Mouse (Mus musculus) lung, embryonic 16.5 days (tissue): ENCODE measurements around the gene Nelfe. TPM values are rescaled to one million over a fixed set of nuclear protein-coding genes. Genes with fewer than 3 reads are reported as not detected.

Source experiments
- ATAC-seq: fragments of 200-750 bp; cut with Nextera tagmentation; 2 replicates; pipeline ENCODE4 v1.8.0; 2017; ENCODE audit warnings: low read depth, mild to moderate bottlenecking, moderate library complexity
- H3K27ac ChIP-seq: fragments of 300-500 bp; sonication (generic); 2 replicates; pipeline ENCODE4 v1.5.1; 2014; ENCODE audit warnings: mild to moderate bottlenecking, control low read depth, low read length
- H3K27me3 ChIP-seq: fragments of 300-500 bp; sonication (generic); 2 replicates; pipeline ENCODE4 v1.6.1; 2014; ENCODE audit warnings: low read depth, low read length, mixed read lengths; ENCODE audit not compliant: control insufficient read depth, insufficient read depth
- H3K36me3 ChIP-seq: fragments of 300-500 bp; sonication (generic); 2 replicates; pipeline ENCODE4 v1.6.1; 2014; ENCODE audit warnings: low read length; ENCODE audit not compliant: control insufficient read depth, insufficient read depth
- H3K4me1 ChIP-seq: fragments of 300-500 bp; sonication (generic); replicated peaks from 2 replicates; pipeline ENCODE4 v1.6.1; 2014; ENCODE audit warnings: low read length, mixed read lengths; ENCODE audit not compliant: control insufficient read depth, insufficient read depth
- H3K4me2 ChIP-seq: fragments of 300-500 bp; sonication (generic); 2 replicates; pipeline ENCODE4 v1.6.1; 2014; ENCODE audit warnings: low read depth, low read length, control low read depth
- H3K4me3 ChIP-seq: fragments of 300-500 bp; sonication (generic); 2 replicates; pipeline ENCODE4 v1.5.1; 2014; ENCODE audit warnings: mild to moderate bottlenecking, low read length, control low read depth
- H3K9ac ChIP-seq: fragments of 300-500 bp; sonication (generic); 2 replicates; pipeline ENCODE4 v1.6.1; 2014; ENCODE audit warnings: low read length, control low read depth
- H3K9me3 ChIP-seq: fragments of 300-500 bp; sonication (generic); 2 replicates; pipeline ENCODE4 v1.6.1; 2016; ENCODE audit warnings: low read length; ENCODE audit not compliant: control insufficient read depth
- WGBS: fragments of 180-500 bp; shearing (Covaris S2); extraction: QIAGEN DNeasy Blood & Tissue Kit; methylation state at CpG from one replicate; pipeline ENCODE4 v1.1.7; 2014; 5-methylcytosine and 5-hydroxymethylcytosine counted together
- polyA plus RNA-seq: library from polyadenylated mRNA; unstranded; fragments of >200 nt; fragmentation: Nextera tagmentation; extraction: Ambion mirVana; gene quantifications from 2 replicates; pipeline ENCODE4 v1.2.1, GENCODE M21; 2015

Nelfe gene
- polyA plus RNA-seq, 1 experiment from 2014 or later, result 96.0 TPM

DNA sequence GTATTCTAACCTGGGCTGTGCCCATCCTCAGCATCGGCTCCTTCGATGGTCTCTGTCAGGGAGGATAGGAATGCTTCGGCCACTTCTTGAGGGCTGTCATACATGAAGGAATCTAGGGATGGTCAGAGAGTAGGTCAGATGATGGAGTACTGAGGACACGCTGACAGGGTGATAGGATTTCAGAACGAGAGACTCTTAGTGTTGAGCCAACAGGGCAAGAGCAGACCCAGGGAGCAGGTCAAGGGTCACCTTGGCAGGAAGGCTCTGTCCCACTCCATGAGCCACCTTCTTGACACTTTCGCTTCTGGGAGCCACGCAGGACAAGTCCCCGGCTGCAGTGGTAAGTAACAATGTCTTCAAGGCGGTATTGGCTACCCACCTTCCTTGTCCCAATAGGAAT lies 10.3 kb downstream of the Nelfe start:
- H3K4me3 ChIP-seq, result no peak overlapping the region
- WGBS, result 80% methylated on average over 9 of the region's 9 CpGs
- no peak overlapping the region for H3K27ac ChIP-seq
- peaks cover 7% of the 10 kb centered on the region; the same call in 1 of the 2 replicates for H3K36me3 ChIP-seq
- H3K27me3 ChIP-seq, result no peaks in the 10 kb centered on the region
- no peaks in the 10 kb centered on the region for H3K9me3 ChIP-seq
- H3K4me2 ChIP-seq, result no peak overlapping the region
- H3K4me1 ChIP-seq, result no peaks in the 10 kb centered on the region
- no peak for ATAC-seq
- H3K9ac ChIP-seq, result no peak overlapping the region

DNA sequence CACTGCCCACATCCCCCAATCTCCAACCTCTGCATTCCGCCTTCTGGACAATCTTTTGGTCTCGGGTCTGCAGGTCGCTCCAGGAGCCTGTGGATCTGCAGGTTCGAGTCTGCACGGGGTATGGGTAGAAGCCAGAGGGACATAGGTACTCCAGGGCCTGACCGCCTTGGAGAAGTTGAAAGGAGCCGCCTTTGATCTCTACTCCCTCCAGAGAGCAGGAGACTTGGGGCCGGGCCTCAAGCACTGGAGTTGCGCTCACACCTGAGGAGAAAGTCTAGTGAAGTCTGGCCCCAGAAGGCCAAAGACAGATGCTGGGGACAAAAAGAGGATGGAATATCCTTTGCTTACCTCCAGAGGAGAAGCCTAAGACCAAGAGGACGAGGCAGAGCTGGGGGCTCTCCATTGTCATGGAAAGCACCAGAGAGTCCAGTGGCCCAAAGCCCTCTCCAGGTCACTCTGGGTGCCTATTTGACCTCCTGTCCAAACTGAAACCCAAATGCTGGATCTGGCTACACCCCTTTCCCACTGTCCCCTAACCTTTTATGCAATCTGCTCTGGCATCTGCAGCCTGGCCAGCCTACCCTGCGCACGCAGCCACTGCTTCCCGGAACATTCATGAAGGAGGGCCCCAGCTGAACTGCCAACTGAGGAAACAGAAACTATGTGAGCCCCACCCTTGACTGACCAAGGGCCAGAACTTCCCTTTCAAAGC lies 11.7 kb downstream of the Nelfe start:
- Histone ChIP-seq H3K9me3 (no peaks in the 10 kb centered on the region), H3K9ac (no peak overlapping the region), H3K27ac (no peak overlapping the region), H3K4me3 (no peak overlapping the region), H3K27me3 (no peaks in the 10 kb centered on the region), H3K4me2 (no peak overlapping the region), H3K36me3 (peaks cover 3% of the 10 kb centered on the region; the same call in 1 of the 2 replicates), H3K4me1 (no peaks in the 10 kb centered on the region)
- WGBS, result 60% methylated on average over 13 of the region's 13 CpGs
- no peak for ATAC-seq

DNA sequence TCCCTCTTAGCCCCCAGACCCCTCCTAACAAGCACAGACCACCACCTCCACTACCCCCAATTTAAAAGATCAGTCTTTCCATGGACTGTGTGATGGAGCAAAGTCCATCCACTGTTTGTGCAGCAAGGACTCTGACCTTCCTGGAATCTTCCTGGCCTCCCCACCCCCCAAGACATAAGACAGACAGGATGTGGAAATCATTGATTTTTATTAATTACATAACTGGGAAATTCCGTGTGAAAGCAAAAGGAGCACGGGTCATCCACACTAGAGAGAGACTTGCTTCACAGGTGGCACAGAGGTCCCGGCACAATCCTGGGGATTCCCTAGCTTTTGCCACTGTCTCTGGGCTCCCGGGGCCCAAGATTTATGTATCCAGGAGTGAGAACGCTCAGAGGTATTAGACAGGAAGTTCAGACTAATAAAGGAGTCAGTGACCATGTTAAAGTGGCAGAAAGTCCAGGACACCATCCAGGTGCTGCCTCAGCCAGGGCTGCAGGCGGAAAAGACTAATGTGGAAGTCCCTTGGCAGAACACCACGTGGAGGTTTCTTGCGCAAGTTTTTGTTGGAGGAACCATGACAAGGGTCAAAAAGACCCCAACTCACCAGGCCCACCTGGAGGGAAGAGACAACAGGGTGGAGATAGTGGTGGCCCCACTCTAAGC lies 12.4 kb downstream of the Nelfe start, which contains the start of gene Cfb:
TSS of gene Cfb (minus strand) at position 103 of the 666 bp plus-strand sequence.
- WGBS, result 53% methylated on average over 8 of the region's 8 CpGs

DNA sequence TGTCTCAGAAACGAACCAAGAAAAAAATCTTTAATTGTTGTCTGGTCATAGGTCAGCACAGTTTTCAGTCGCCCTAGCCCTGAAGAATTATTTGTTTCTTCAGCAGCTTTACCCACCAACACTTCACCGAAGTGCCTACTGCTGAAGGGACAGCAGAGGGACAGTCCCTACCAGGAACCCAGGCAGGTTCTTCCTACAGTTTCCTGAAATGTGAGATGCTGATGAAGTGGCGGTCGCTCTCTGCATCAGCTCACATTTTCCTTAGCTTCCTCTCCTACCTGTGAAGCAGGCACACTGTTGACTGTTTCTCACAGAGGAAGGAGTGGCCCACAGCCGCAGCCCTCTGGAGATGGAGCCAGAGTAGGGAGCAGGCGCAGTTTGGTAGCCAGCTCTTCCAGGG lies 15.8 kb downstream of the Nelfe start:
- Histone ChIP-seq H3K36me3 (no peaks in the 10 kb centered on the region), H3K9ac (no peak overlapping the region), H3K4me1 (no peaks in the 10 kb centered on the region), H3K4me2 (no peak overlapping the region), H3K4me3 (no peak overlapping the region), H3K27me3 (no peaks in the 10 kb centered on the region), H3K27ac (no peak overlapping the region), H3K9me3 (no peaks in the 10 kb centered on the region)
- 48% methylated on average over 7 of the region's 7 CpGs for WGBS
- no peak for ATAC-seq

More for the DNA sequence above, 12.4 kb downstream of the Nelfe start, which contains the start of gene Cfb:
- Histone ChIP-seq H3K4me1 (no peaks in the 10 kb centered on the region), H3K9me3 (no peaks in the 10 kb centered on the region), H3K36me3 (no peaks in the 10 kb centered on the region), H3K4me2 (no peak within 1 kb of the TSS), H3K27me3 (no peaks in the 10 kb centered on the region), H3K9ac (no peak within 1 kb of the TSS), H3K4me3 (no peak within 1 kb of the TSS), H3K27ac (no peak within 1 kb of the TSS)
- no peak for ATAC-seq

DNA sequence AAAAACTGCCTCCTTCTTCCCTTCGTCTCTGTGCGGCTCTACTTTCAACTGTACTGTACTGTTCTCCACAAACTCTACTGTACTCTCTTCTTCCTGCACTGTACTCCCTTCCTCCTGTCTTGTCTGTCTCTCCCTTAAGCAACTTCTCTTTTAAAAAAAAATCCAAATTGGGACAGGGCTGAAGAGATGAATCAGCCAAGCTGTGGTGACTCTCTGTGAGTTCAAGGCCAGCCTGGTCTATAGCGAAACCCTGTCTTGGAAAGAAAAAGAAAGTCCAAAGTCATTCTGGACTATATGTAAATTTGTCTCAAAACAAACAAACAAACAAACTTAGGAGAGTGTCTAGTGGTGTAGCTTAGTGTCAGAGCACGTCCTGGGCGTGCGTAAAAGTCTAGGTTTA lies 24.1 kb downstream of the Nelfe start:
- Histone ChIP-seq H3K4me2 (no peak overlapping the region), H3K36me3 (no peaks in the 10 kb centered on the region), H3K4me1 (no peaks in the 10 kb centered on the region), H3K9me3 (no peaks in the 10 kb centered on the region), H3K27ac (no peak overlapping the region), H3K4me3 (no peak overlapping the region), H3K9ac (no peak overlapping the region), H3K27me3 (no peaks in the 10 kb centered on the region)
- no peak for ATAC-seq
- 82% methylated on average over 6 of the region's 6 CpGs for WGBS

DNA sequence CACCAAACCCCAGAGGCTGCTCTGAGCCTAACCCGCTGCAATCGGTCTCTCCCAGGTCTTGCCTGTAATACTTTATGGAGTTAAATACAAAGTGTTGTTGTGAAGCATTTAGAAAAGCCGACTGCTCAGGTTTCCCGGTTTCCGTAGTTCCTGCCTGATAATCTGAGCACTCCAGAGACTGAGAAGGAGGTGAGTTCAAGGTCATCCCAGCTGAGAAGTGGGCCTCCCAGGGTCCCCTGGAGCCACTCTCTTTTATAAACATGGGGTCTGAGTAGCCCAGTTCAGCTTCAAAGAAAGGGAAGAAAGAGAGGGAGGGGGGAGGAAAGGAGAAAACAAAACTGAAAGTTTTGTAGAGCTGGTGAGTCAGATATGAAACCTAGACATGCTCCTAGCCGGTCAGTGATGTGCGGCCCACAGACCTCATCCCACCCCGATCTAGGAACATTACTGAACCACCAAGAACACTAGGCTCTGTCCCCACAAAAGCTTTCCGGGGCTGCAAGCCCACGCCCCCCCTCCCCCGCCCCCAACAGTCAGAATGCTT lies 29.2 kb downstream of the Nelfe start, which contains the start of gene Zbtb12:
TSS of gene Zbtb12 (plus strand) at position 148 of the 544 bp plus-strand sequence.
- Histone ChIP-seq H3K36me3 (no peaks in the 10 kb centered on the region), H3K4me2 (no peak within 1 kb of the TSS), H3K9ac (no peak within 1 kb of the TSS), H3K4me3 (no peak within 1 kb of the TSS), H3K4me1 (no peaks in the 10 kb centered on the region), H3K9me3 (no peaks in the 10 kb centered on the region), H3K27me3 (no peaks in the 10 kb centered on the region), H3K27ac (no peak within 1 kb of the TSS)
- WGBS, result 44% methylated on average over 11 of the region's 11 CpGs
- no peak for ATAC-seq

DNA sequence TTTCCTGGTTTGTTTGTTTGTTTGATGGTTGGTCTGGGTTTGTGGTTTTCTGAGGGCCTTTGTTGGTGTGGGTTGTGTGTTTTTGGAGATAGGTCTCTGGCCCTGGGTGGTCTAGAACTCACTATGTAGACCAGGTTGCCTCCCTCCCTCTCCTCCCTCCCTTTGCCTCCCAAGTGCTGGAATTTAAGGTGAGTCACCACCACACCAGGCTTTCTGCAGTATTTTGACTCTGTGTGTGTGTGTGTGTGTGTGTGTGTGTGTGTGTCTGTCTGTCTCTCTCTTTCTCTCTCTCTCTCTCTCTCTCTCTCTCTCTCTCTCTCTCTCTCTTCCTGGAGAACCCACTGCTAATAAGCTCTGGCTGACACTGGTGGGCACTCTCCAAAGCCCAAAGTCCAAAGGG lies 31.0 kb downstream of the Nelfe start:
- no peaks in the 10 kb centered on the region for H3K36me3 ChIP-seq
- no peaks in the 10 kb centered on the region for H3K27me3 ChIP-seq
- no peak overlapping the region for H3K4me3 ChIP-seq
- H3K4me1 ChIP-seq, result no peaks in the 10 kb centered on the region
- no peak overlapping the region for H3K9ac ChIP-seq
- H3K27ac ChIP-seq, result no peak overlapping the region
- no peak for ATAC-seq
- H3K4me2 ChIP-seq, result no peak overlapping the region
- H3K9me3 ChIP-seq, result no peaks in the 10 kb centered on the region

DNA sequence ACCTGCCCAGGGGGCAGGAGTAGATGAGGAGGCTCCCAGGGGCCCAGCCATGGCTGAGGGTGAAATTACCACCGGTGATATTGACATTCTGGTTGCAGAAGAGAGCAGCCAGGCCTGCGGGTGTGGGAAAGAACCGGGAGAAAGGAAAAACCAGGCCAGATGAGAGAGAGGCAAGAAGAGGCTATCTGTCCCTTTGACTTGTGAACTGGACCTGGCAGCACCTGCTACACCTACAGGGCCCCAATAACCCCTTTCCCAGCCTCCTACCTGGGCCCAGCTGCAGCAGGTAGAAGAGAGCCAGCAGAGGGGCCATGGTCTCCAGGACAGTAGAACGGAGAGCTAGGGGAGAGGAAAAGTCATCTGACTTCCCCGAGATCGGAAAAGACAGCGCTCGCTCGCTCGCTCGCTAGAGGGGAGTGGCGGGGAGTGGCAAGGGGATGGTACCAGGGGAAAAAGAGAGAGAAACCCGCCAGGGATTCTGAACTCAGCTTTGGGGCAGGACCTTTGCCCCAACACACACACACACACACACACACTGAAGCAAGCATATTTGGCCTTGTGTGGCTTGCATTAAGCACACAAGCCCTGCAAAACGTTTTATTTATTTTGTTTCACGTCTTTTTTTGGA lies 31.6 kb downstream of the Nelfe start, which contains the start of gene Gm20547:
TSS of gene Gm20547 (minus strand) at position 360 of the 628 bp plus-strand sequence.
- Histone ChIP-seq H3K9ac (no peak within 1 kb of the TSS), H3K4me3 (no peak within 1 kb of the TSS), H3K9me3 (no peaks in the 10 kb centered on the region), H3K4me1 (no peaks in the 10 kb centered on the region), H3K4me2 (no peak within 1 kb of the TSS), H3K36me3 (no peaks in the 10 kb centered on the region), H3K27ac (no peak within 1 kb of the TSS), H3K27me3 (no peaks in the 10 kb centered on the region)
- 12% methylated on average over 15 of the region's 15 CpGs for WGBS
- no peak for ATAC-seq

DNA sequence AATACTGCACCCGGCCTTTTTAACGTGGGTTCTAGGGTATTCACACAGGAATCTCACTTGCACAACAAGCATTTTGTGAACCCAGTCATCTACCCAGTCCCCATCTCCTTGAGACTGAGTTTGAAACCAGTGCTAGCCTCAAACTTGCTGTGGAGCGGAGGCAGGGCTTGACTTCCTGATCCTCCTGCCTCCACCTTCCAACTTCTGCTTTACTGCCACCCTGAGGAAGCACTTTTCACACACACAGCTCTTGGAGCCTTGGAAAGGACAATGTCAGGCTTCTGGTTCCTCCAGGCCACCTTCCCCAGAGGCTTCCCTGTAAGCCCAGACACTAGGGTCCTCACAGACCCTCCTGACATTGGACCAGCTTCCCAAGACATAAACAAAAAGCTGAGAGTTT lies 33.1 kb downstream of the Nelfe start:
- Histone ChIP-seq H3K4me3 (no peak overlapping the region), H3K4me1 (no peaks in the 10 kb centered on the region), H3K27me3 (no peaks in the 10 kb centered on the region), H3K27ac (no peak overlapping the region), H3K4me2 (no peak overlapping the region), H3K9ac (no peak overlapping the region), H3K36me3 (no peaks in the 10 kb centered on the region), H3K9me3 (no peaks in the 10 kb centered on the region)
- ATAC-seq, result no peak
- WGBS, result 73% methylated on average over 3 of the region's 3 CpGs
